Mouse (Mus musculus) neural tube, embryonic 15.5 days (tissue): ENCODE results near the gene Kbtbd7. TPM values are rescaled to one million over a fixed set of nuclear protein-coding genes. Genes with fewer than 3 reads are reported as not detected.
"Not testable (repeated sequence)": the region's sequence is repeated elsewhere in the genome, so short reads cannot be mapped to it uniquely, and the experiment has no call there.

Source experiments
- ATAC-seq: fragments of 200-750 bp; cut with Nextera tagmentation; 2 replicates; pipeline ENCODE4 v1.8.0; 2017; ENCODE audit warnings: mild to moderate bottlenecking, moderate TSS enrichment, moderate library complexity; ENCODE audit not compliant: low FRiP score
- H3K27ac ChIP-seq: fragments of 300-500 bp; sonication (generic); replicated peaks from 2 replicates; pipeline ENCODE4 v1.5.1; 2015; ENCODE audit warnings: mild to moderate bottlenecking, inconsistent platforms
- H3K27me3 ChIP-seq: fragments of 300-500 bp; sonication (generic); replicated peaks from 2 replicates; pipeline ENCODE4 v1.6.1; 2015; ENCODE audit warnings: inconsistent platforms
- H3K36me3 ChIP-seq: fragments of 300-500 bp; sonication (generic); 2 replicates; pipeline ENCODE4 v1.6.1; 2015; ENCODE audit warnings: inconsistent platforms
- H3K4me1 ChIP-seq: fragments of 300-500 bp; sonication (generic); 2 replicates; pipeline ENCODE4 v1.6.1; 2015; ENCODE audit warnings: inconsistent platforms
- H3K4me2 ChIP-seq: fragments of 300-500 bp; sonication (generic); 2 replicates; pipeline ENCODE4 v1.6.1; 2015; ENCODE audit warnings: inconsistent platforms, mild to moderate bottlenecking, moderate library complexity
- H3K4me3 ChIP-seq: fragments of 300-500 bp; sonication (generic); replicated peaks from 2 replicates; pipeline ENCODE4 v1.5.1; 2015; ENCODE audit warnings: mild to moderate bottlenecking, inconsistent platforms
- H3K9ac ChIP-seq: fragments of 300-500 bp; sonication (generic); replicated peaks from 2 replicates; pipeline ENCODE4 v1.6.1; 2015; ENCODE audit warnings: mild to moderate bottlenecking, inconsistent platforms
- H3K9me3 ChIP-seq: fragments of 300-500 bp; sonication (generic); replicated peaks from 2 replicates; pipeline ENCODE4 v1.6.1; 2016; ENCODE audit warnings: inconsistent platforms
- WGBS: fragments of 180-500 bp; shearing (Covaris S2); methylation state at CpG from one replicate; pipeline ENCODE4 v1.1.7; 2015; ENCODE audit warnings: mixed read lengths; 5-methylcytosine and 5-hydroxymethylcytosine counted together
- polyA plus RNA-seq: library from polyadenylated mRNA; unstranded; fragments of >200 nt; fragmentation: Nextera tagmentation; extraction: Ambion mirVana; gene quantifications from 2 replicates; pipeline ENCODE4 v1.2.1, GENCODE M21; 2015

The Kbtbd7 gene
- polyA plus RNA-seq, 1 experiment from 2014 or later, result 17.6 TPM

DNA sequence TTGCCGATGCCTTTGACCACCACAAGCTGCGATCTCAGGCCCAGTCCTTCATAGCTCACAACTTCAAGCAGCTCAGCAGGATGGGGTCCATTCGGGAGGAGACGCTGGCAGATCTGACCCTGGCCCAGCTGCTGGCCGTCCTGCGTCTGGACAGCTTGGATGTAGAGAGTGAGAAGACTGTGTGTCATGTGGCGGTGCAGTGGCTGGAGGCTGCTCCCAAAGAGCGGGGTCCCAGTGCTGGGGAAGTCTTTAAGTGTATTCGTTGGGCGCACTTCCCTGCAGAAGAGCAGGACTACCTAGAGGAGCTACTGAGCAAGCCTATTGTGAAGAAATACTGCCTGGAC lies 26.3 kb downstream of the Kbtbd7 start:
- peak; percentile 22; the same call in 1 of the 2 replicates for ATAC-seq
- not testable (repeated sequence) for H3K4me3 ChIP-seq, H3K27me3 ChIP-seq, H3K27ac ChIP-seq, H3K4me1 ChIP-seq, H3K4me2 ChIP-seq, H3K9me3 ChIP-seq, H3K9ac ChIP-seq, H3K36me3 ChIP-seq
- WGBS, result 94% methylated on average over 8 of the region's 10 CpGs

GRCm38 (mm10) chr14:79460401-79460800 lies 34.1 kb downstream of the Kbtbd7 start:
- H3K9ac ChIP-seq, result no peak overlapping the region
- no peak overlapping the region for H3K4me2 ChIP-seq
- WGBS, result 94% methylated on average over 1 of the region's 1 CpGs
- peaks cover 37% of the 10 kb centered on the region for H3K36me3 ChIP-seq
- H3K9me3 ChIP-seq, result no peaks in the 10 kb centered on the region
- H3K4me3 ChIP-seq, result no peak overlapping the region
- no peak for ATAC-seq
- no peaks in the 10 kb centered on the region for H3K27me3 ChIP-seq
- no peak overlapping the region for H3K27ac ChIP-seq
- no peaks in the 10 kb centered on the region for H3K4me1 ChIP-seq

- Histone ChIP-seq H3K36me3 (peaks cover 42% of the 10 kb centered on the region), H3K4me1 (no peaks in the 10 kb centered on the region), H3K9me3 (no peaks in the 10 kb centered on the region), H3K27ac (no peak overlapping the region), H3K4me3 (no peak overlapping the region), H3K27me3 (no peaks in the 10 kb centered on the region), H3K4me2 (no peak overlapping the region), H3K9ac (no peak overlapping the region)
- ATAC-seq, result no peak
- 95% methylated on average over 4 of the region's 4 CpGs for WGBS
Measured at GRCm38 (mm10) chr14:79460988-79461387, 34.7 kb downstream of the Kbtbd7 start.

DNA sequence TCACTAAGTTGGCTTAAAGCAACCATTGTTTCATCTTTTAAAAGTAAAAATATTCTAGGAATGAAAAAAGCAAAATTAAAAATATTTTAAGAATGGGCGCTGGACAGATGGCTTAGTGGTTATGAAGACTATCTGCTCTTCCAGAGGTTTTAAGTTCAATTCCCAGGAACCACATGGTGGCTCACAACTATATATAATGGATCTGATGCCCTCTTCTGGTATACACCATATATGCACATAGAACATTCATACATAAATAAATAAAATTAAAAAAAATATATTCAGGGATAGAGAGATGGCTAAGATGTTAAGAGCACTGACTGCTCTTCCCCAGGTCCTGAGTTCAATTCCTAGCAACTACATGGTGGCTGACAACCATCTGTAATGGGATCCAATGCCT lies 39.3 kb downstream of the Kbtbd7 start:
- Histone ChIP-seq H3K9ac (no peak overlapping the region), H3K9me3 (no peaks in the 10 kb centered on the region), H3K27me3 (no peaks in the 10 kb centered on the region), H3K36me3 (peaks cover 73% of the 10 kb centered on the region), H3K4me1 (no peaks in the 10 kb centered on the region), H3K4me2 (no peak overlapping the region), H3K27ac (no peak overlapping the region), H3K4me3 (no peak overlapping the region)
- no peak for ATAC-seq
- 86% methylated on average over 1 of the region's 1 CpGs for WGBS

GRCm38 (mm10) chr14:79467621-79468020 lies 41.3 kb downstream of the Kbtbd7 start:
- no peak overlapping the region for H3K4me2 ChIP-seq
- WGBS, result 35% methylated on average over 3 of the region's 3 CpGs
- no peaks in the 10 kb centered on the region for H3K27me3 ChIP-seq
- no peak overlapping the region for H3K4me3 ChIP-seq
- H3K36me3 ChIP-seq, result peaks cover 77% of the 10 kb centered on the region
- no peaks in the 10 kb centered on the region for H3K4me1 ChIP-seq
- no peak overlapping the region for H3K27ac ChIP-seq
- no peak for ATAC-seq
- H3K9me3 ChIP-seq, result no peaks in the 10 kb centered on the region
- no peak overlapping the region for H3K9ac ChIP-seq

DNA sequence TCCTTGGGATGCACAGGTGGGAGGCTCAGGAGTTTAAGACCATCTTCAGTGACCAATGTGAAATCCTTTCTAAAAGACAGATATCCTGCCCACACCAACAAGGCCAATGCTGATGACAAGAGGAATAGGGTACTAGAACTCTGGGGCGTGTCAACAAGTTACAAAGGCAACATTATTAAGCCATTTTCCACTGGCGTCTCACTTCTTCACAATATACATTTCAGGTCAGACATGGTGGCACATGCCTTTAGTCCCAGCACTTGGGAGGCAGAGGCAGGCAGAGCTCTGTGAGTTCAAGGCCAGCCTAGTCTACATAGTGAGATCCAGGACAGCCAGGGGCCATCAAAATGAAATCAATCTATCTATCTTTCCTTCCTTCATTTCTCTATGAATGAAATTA lies 47.1 kb downstream of the Kbtbd7 start:
- Histone ChIP-seq H3K4me1 (0 out of 2 replicates have a peak, but pooled peaks cover 2% of the 10 kb centered on the region), H3K4me2 (no peak overlapping the region), H3K27me3 (no peaks in the 10 kb centered on the region), H3K36me3 (peaks cover 70% of the 10 kb centered on the region), H3K4me3 (no peak overlapping the region), H3K9ac (no peak overlapping the region), H3K9me3 (no peaks in the 10 kb centered on the region), H3K27ac (no peak overlapping the region)
- 92% methylated on average over 2 of the region's 2 CpGs for WGBS
- ATAC-seq, result no peak

Other genes starting within 250 kb of the Kbtbd7 start
- gene Zfp957, start 179.1 kb upstream of the Kbtbd7 start, polyA plus RNA-seq, result not detected in 2 replicates
- 36.1 and 89.6 TPM in 2 replicates for gene Rgcc, start 124.9 kb upstream of the Kbtbd7 start, polyA plus RNA-seq
- 15.6 and 20.5 TPM in 2 replicates for gene Naa16, start 35.7 kb upstream of the Kbtbd7 start, polyA plus RNA-seq
- 12.2 and 12.8 TPM in 2 replicates for gene Mtrf1, start 28.7 kb upstream of the Kbtbd7 start, polyA plus RNA-seq
- gene Kbtbd6, start 25.3 kb downstream of the Kbtbd7 start, polyA plus RNA-seq, result 1.6 and 2.2 TPM in 2 replicates
- gene Elf1, start 54.7 kb downstream of the Kbtbd7 start, polyA plus RNA-seq, result 2.5 and 9.7 TPM in 2 replicates
- gene Wbp4, start 55.0 kb downstream of the Kbtbd7 start, polyA plus RNA-seq, result 40.0 and 41.8 TPM in 2 replicates
- 93.9 and 101 TPM in 2 replicates for gene Sugt1, start 161.2 kb downstream of the Kbtbd7 start, polyA plus RNA-seq
- gene Cnmd, start 235.7 kb downstream of the Kbtbd7 start, polyA plus RNA-seq, result 15.9 and 21.9 TPM in 2 replicates